Mouse (Mus musculus) forebrain, embryonic 14.5 days (tissue): ENCODE results near the gene Sh3bp5l. TPM values are rescaled to one million over a fixed set of nuclear protein-coding genes. Genes with fewer than 3 reads are reported as not detected.

Source experiments
- ATAC-seq: fragments of 200-750 bp; cut with Nextera tagmentation; 2 replicates; pipeline ENCODE4 v1.8.0; 2017; ENCODE audit warnings: mild to moderate bottlenecking, moderate library complexity
- DNase-seq: peaks from one replicate; pipeline ENCODE4 v3.0.0-alpha.2; 2015; ENCODE audit warnings: low spot score
- H3K27ac ChIP-seq: fragments of 300-500 bp; sonication (generic); 2 replicates; pipeline ENCODE4 v1.5.1; 2014; ENCODE audit warnings: low read depth, mild to moderate bottlenecking, control low read depth, low read length, moderate library complexity
- H3K27me3 ChIP-seq: fragments of 300-500 bp; sonication (generic); replicated peaks from 2 replicates; pipeline ENCODE4 v1.6.1; 2014; ENCODE audit warnings: low read length, control low read depth, mixed read lengths; ENCODE audit not compliant: control insufficient read depth, insufficient read depth
- H3K36me3 ChIP-seq: fragments of 300-500 bp; sonication (generic); 2 replicates; pipeline ENCODE4 v1.6.1; 2014; ENCODE audit warnings: low read length, control low read depth; ENCODE audit not compliant: control insufficient read depth, insufficient read depth
- H3K4me1 ChIP-seq: fragments of 300-500 bp; sonication (generic); 2 replicates; pipeline ENCODE4 v1.6.1; 2014; ENCODE audit warnings: antibody characterized with exemption, low read length, control low read depth; ENCODE audit not compliant: control insufficient read depth, insufficient read depth
- H3K4me2 ChIP-seq: fragments of 300-500 bp; sonication (generic); 2 replicates; pipeline ENCODE4 v1.6.1; 2014; ENCODE audit warnings: mild to moderate bottlenecking, control low read depth, low read length
- H3K4me3 ChIP-seq: fragments of 300-500 bp; sonication (generic); 2 replicates; pipeline ENCODE4 v1.5.1; 2014; ENCODE audit warnings: low read depth, low read length, control low read depth
- H3K9ac ChIP-seq: fragments of 300-500 bp; sonication (generic); 2 replicates; pipeline ENCODE4 v1.6.1; 2014; ENCODE audit warnings: mild to moderate bottlenecking, low read length, control low read depth, moderate library complexity
- H3K9me3 ChIP-seq: fragments of 300-500 bp; sonication (generic); replicated peaks from 2 replicates; pipeline ENCODE4 v1.6.1; 2016; ENCODE audit warnings: low read length, control low read depth, mixed read lengths; ENCODE audit not compliant: control insufficient read depth
- WGBS: fragments of 180-500 bp; shearing (Covaris S2); extraction: QIAGEN DNeasy Blood & Tissue Kit; methylation state at CpG from one replicate; pipeline ENCODE4 v1.1.7; 2014; 5-methylcytosine and 5-hydroxymethylcytosine counted together
- polyA plus RNA-seq: library from polyadenylated mRNA; unstranded; fragments of >200 nt; fragmentation: Nextera tagmentation; extraction: Ambion mirVana; gene quantifications from 2 replicates; pipeline ENCODE4 v1.2.1, GENCODE M21; 2014

Gene Sh3bp5l
- polyA plus RNA-seq, 1 experiment from 2014 or later, result 29.5 TPM

GRCm38 (mm10) chr11:58379516-58379915 lies 49.0 kb downstream of the Sh3bp5l start:
- H3K4me1 ChIP-seq, result no peaks in the 10 kb centered on the region
- no peaks in the 10 kb centered on the region for H3K27me3 ChIP-seq
- H3K36me3 ChIP-seq, result no peaks in the 10 kb centered on the region
- ATAC-seq, result no peak
- DNase-seq, result no peak
- H3K4me3 ChIP-seq, result no peak overlapping the region
- 77% methylated on average over 1 of the region's 1 CpGs for WGBS
- H3K27ac ChIP-seq, result no peak overlapping the region
- no peaks in the 10 kb centered on the region for H3K9me3 ChIP-seq
- no peak overlapping the region for H3K9ac ChIP-seq
- no peak overlapping the region for H3K4me2 ChIP-seq

GRCm38 (mm10) chr11:58382471-58382870 lies 51.9 kb downstream of the Sh3bp5l start:
- Histone ChIP-seq H3K4me2 (no peak overlapping the region), H3K9ac (no peak overlapping the region), H3K27me3 (no peaks in the 10 kb centered on the region), H3K4me3 (no peak overlapping the region), H3K9me3 (no peaks in the 10 kb centered on the region), H3K4me1 (no peaks in the 10 kb centered on the region), H3K36me3 (no peaks in the 10 kb centered on the region), H3K27ac (no peak overlapping the region)
- ATAC-seq (no peak), DNase-seq (peak; percentile 34)
- 82% methylated on average over 6 of the region's 6 CpGs for WGBS

Other genes starting within 250 kb of the Sh3bp5l start
- not detected in 2 replicates for gene Gm12248, start 237.6 kb upstream of the Sh3bp5l start, polyA plus RNA-seq
- 136 and 146 TPM in 2 replicates for gene Cnot8, start 226.6 kb upstream of the Sh3bp5l start, polyA plus RNA-seq
- gene Gemin5, start 162.2 kb upstream of the Sh3bp5l start, polyA plus RNA-seq, result 15.0 and 15.2 TPM in 2 replicates
- gene Mrpl22, start 159.1 kb upstream of the Sh3bp5l start, polyA plus RNA-seq, result 107 and 138 TPM in 2 replicates
- gene Igtp, start 131.2 kb upstream of the Sh3bp5l start, polyA plus RNA-seq, result 1.4 and 1.6 TPM in 2 replicates
- 0.57 and 0.63 TPM in 2 replicates for gene Irgm2, start 131.1 kb upstream of the Sh3bp5l start, polyA plus RNA-seq
- not detected in 2 replicates for gene 4930438A08Rik, start 55.9 kb upstream of the Sh3bp5l start, polyA plus RNA-seq
- 13.1 and 14.2 TPM in 2 replicates for gene Zfp692, start 23.7 kb upstream of the Sh3bp5l start, polyA plus RNA-seq
- gene Zfp672, start 385 bp upstream of the Sh3bp5l start, polyA plus RNA-seq, result 38.8 and 45.4 TPM in 2 replicates
- gene Lypd8, start 48.3 kb downstream of the Sh3bp5l start, polyA plus RNA-seq, result 0.22 TPM in 1 of 2 replicates, not detected in the other
- not detected in 2 replicates for gene 1810065E05Rik, start 90.4 kb downstream of the Sh3bp5l start, polyA plus RNA-seq
- not detected in 2 replicates for gene Gm12253, start 101.8 kb downstream of the Sh3bp5l start, polyA plus RNA-seq
- not detected in 2 replicates for gene Lypd9, start 122.2 kb downstream of the Sh3bp5l start, polyA plus RNA-seq
- gene Olfr30, start 131.5 kb downstream of the Sh3bp5l start, polyA plus RNA-seq, result not detected in 2 replicates
- not detected in 2 replicates for gene Olfr332, start 161.8 kb downstream of the Sh3bp5l start, polyA plus RNA-seq
- not detected in 2 replicates for gene Olfr331, start 171.8 kb downstream of the Sh3bp5l start, polyA plus RNA-seq
- gene Olfr330, start 204.1 kb downstream of the Sh3bp5l start, polyA plus RNA-seq, result not detected in 2 replicates
- not detected in 2 replicates for gene Olfr329-ps, start 215.7 kb downstream of the Sh3bp5l start, polyA plus RNA-seq
- gene Olfr328, start 224.9 kb downstream of the Sh3bp5l start, polyA plus RNA-seq, result not detected in 2 replicates
- not detected in 2 replicates for gene Olfr224, start 239.8 kb downstream of the Sh3bp5l start, polyA plus RNA-seq
- gene Olfr325, start 247.0 kb downstream of the Sh3bp5l start, polyA plus RNA-seq, result not detected in 2 replicates